In genomic region chr12:26356191-26356590, GRCm38 (mm10) we compare ENCODE assay signal across 7 mouse cellular contexts. TPM values are rescaled to one million over a fixed set of nuclear protein-coding genes. Genes with fewer than 3 reads are reported as not detected.
A peak's percentile ranks its signal among the peaks of the same experiment; 100 is the strongest.
DNase-seq lines count a peak whose midpoint lies in the region; ATAC-seq lines count a peak whose summit lies in the region.

No protein-coding gene starts in this region.

- peak; percentile 7 to 24 for DNase-seq in spleen, postnatal 36 days (ENCODE audit: low spot score in 2 of 2)
- DNase-seq in spleen, postnatal 14 days (ENCODE audit: low spot score in 2 of 2) = no peak
- peak; percentile 51 for DNase-seq in gastrocnemius, postnatal 14 days
- peak; percentile 81 for DNase-seq in kidney, postnatal 14 days
- DNase-seq in thymus, postnatal 0 days (ENCODE audit: low spot score) = no peak
- DNase-seq in layer of hippocampus, postnatal 36 days = no peak

- ATAC-seq in megakaryocyte-erythroid progenitor cell, adult 5-6 weeks (replicated peaks; ENCODE audit: low FRiP score, low TSS enrichment, poor library complexity, severe bottlenecking) = no peak

- intact Hi-C loops in gastrocnemius, postnatal 14 days (cut with DNase I; ENCODE audit: low total_unique reads) = loop anchor here (5.0 kb wide), 1 partner anchor 34 kb away; no protein-coding TSS in a partner anchor

RNA-seq across cellular contexts. Expression of gene Rnf144a, which starts 58.9 kb away (rescaled TPM):
- 10 to 100 TPM; 18.7 to 22.9 TPM for total RNA-seq in gastrocnemius, postnatal 14 days (2021)
- 6.6 and 11.0 TPM in 2 replicates for polyA plus RNA-seq in thymus, postnatal 0 days (2015; fragmentation: Nextera tagmentation; extraction: Ambion mirVana)
- total RNA-seq in megakaryocyte-erythroid progenitor cell, adult 5-6 weeks (2014; fragmentation: Nextera tagmentation) = 12.5 and 13.4 TPM in 2 replicates
- 9.9 and 18.6 TPM in 2 replicates for total RNA-seq in megakaryocyte-erythroid progenitor cell, adult 5-6 weeks (2017)
- 10 to 100 TPM; 22.6 to 23.8 TPM for total RNA-seq in layer of hippocampus, postnatal 36 days (2021)

Comparison
In these comparisons a context has a peak if more than half of its experiments do, and no peak if none do; other contexts are left out.
1. DNase-seq: peak in spleen, postnatal 36 days (2 of 2), gastrocnemius, postnatal 14 days (single experiment) and kidney, postnatal 14 days (single experiment); none in spleen, postnatal 14 days (0 of 2), thymus, postnatal 0 days (single experiment) and layer of hippocampus, postnatal 36 days (0 of 2).